Mouse (Mus musculus): ENCODE measurements at regions not wholly inside any gene's neighbourhood (a gene's known extent, or its start where the extent isn't known, plus 50 kb on each side); places are given as distances from the start of the nearest gene placed in this dataset.

GRCm38 (mm10) chr2:116977771-116978600 lies 99.5 kb downstream of the Tmco5 start:
- peak; percentile 18; the same call in 1 of the 2 replicates for TF ChIP-seq JUN (IDR thresholded peaks at IDR 0.05; ENCODE audit: insufficient read depth, low read depth, low read length)
- peak; percentile 41; the same call in 1 of the 2 replicates for TF ChIP-seq JUND (conservative IDR thresholded peaks at IDR 0.05; ENCODE audit: low read depth, low read length)
- no peak for TF ChIP-seq MAFK (IDR thresholded peaks at IDR 0.05; ENCODE audit: insufficient replicate concordance, low read length)
- no peak for TF ChIP-seq EP300 (IDR thresholded peaks at IDR 0.05; ENCODE audit: low read length)
- TF ChIP-seq POLR2A (IDR thresholded peaks at IDR 0.05; ENCODE audit: low read depth, low read length) = no peak
- no peak for TF ChIP-seq ZNF384 (IDR thresholded peaks at IDR 0.05; ENCODE audit: low read depth, low read length)
- TF ChIP-seq POLR2AphosphoS2 (IDR thresholded peaks at IDR 0.05; ENCODE audit: low read depth, low read length) = no peak
- no peak for TF ChIP-seq KAT2A (IDR thresholded peaks at IDR 0.05; ENCODE audit: insufficient replicate concordance, low read length)
- TF ChIP-seq HCFC1 (IDR thresholded peaks at IDR 0.05; ENCODE audit: low read depth, low read length) = no peak
- no peak for TF ChIP-seq USF1 (IDR thresholded peaks at IDR 0.05; ENCODE audit: low read depth, low read length)
- TF ChIP-seq BHLHE40 (IDR thresholded peaks at IDR 0.05; ENCODE audit: low read depth, low read length) = no peak
